ENCODE assay signal across 8 mouse cellular contexts in the genomic region with DNA sequence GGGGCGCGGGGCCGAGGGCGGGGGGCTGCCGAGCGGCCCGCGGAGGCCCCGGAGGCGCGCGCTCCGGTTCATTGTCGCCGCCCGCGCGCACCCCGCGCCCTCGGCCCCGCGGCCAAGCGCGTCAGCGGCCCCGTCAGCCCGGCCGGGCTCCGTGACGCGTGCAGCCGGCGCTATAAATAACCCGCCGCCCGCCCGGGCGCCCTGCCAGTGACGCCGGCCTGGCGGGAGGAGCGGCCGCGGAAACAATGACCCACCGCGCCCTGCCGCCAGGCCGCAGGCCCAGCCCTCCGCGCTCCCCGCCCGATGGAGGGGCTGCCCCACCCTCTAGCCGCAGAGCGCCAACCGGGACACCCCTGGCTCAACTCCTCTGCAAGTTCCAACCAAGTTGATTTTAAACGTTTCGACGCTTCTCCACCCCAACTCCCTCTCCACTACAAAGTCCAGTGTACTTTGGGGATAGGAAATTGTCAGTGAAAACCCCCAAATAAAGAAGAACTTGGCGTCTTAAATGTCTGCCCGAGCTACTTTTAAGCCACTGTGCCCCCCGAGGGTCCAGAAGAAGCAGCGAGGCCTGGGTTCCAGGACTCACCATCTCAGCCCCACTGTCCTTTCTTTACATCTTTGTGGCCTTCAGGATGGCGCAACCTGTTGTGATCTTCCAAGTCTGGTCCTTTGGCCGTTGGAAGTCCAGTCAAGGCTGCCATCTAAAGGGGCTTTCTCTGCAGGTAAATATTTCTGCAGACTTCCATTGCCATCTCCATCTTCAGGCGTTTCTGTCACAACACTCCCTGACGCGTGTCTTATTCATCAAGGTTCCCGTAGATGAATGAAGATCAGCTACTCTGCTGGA. TPM values are rescaled to one million over a fixed set of nuclear protein-coding genes. Genes with fewer than 3 reads are reported as not detected.
A peak's percentile ranks its signal among the peaks of the same experiment; 100 is the strongest.
DNase-seq lines count a peak whose midpoint lies in the region; ATAC-seq and TF ChIP-seq lines count a peak whose summit lies in the region.

A gene (minus strand): TSS at position 13 of the 850 bp plus-strand sequence.

- TF ChIP-seq EP300 in ES-Bruce4 (IDR thresholded peaks at IDR 0.05; ENCODE audit: insufficient read depth, low read depth, low read length) = no peak

- ATAC-seq in forebrain, embryonic 11.5 days (replicated peaks; ENCODE audit: low FRiP score) = peak; percentile 95
- ATAC-seq in lung, embryonic 14.5 days (ENCODE audit: insufficient read depth) = peak; percentile 95

- no peaks in the 10 kb centered on the region for H3K36me3 ChIP-seq in ES-Bruce4 (ENCODE audit: control insufficient read depth, insufficient read depth, low read length, poor library complexity, severe bottlenecking)
- no peaks in the 10 kb centered on the region for H3K36me3 ChIP-seq in forebrain, embryonic 11.5 days (ENCODE audit: control insufficient read depth, insufficient read depth, low read length)
- 0 out of 2 replicates have a peak, but pooled peaks cover 7% of the 10 kb centered on the region for H3K36me3 ChIP-seq in lung, embryonic 14.5 days (ENCODE audit: insufficient read depth)

- peak within 1 kb of the TSS; percentile 77 for H3K4me2 ChIP-seq in forebrain, embryonic 11.5 days (ENCODE audit: low read depth, low read length, severe bottlenecking)
- peak within 1 kb of the TSS; percentile 72 for H3K4me2 ChIP-seq in lung, embryonic 14.5 days

- H3K4me3 ChIP-seq in ES-Bruce4 (ENCODE audit: low read depth, low read length) = peak within 1 kb of the TSS; percentile 83
- peak within 1 kb of the TSS; percentile 99 for H3K4me3 ChIP-seq in brown adipose tissue, adult 24 weeks (ENCODE audit: insufficient read depth, low read depth, low read length)
- H3K4me3 ChIP-seq in forebrain, embryonic 11.5 days (ENCODE audit: low read depth, low read length) = peak within 1 kb of the TSS; percentile 95
- peak within 1 kb of the TSS; percentile 88 for H3K4me3 ChIP-seq in lung, embryonic 14.5 days (ENCODE audit: low read depth, low read length)
- peak within 1 kb of the TSS; percentile 94 for H3K4me3 ChIP-seq in olfactory bulb, adult 2 months (ENCODE audit: insufficient read depth, low read depth, low read length)

- TF ChIP-seq CTCF in ES-Bruce4 (IDR thresholded peaks at IDR 0.05; ENCODE audit: low read depth, low read length) = no peak
- TF ChIP-seq CTCF in lung, embryonic 14.5 days (IDR thresholded peaks at IDR 0.05; ENCODE audit: low read depth) = no peak
- no peak for TF ChIP-seq CTCF in olfactory bulb, adult 2 months (IDR thresholded peaks at IDR 0.05; ENCODE audit: insufficient read depth, low read depth, low read length)

- H3K9ac ChIP-seq in ES-Bruce4 (ENCODE audit: low read depth, poor library complexity, severe bottlenecking) = peak within 1 kb of the TSS; percentile 99
- H3K9ac ChIP-seq in forebrain, embryonic 11.5 days (ENCODE audit: low read length) = peak within 1 kb of the TSS; percentile 98
- peak within 1 kb of the TSS; percentile 97 for H3K9ac ChIP-seq in lung, embryonic 14.5 days

- 7% methylated on average over 58 of the region's 69 CpGs for WGBS in forebrain, embryonic 11.5 days
- 10% methylated on average over 44 of the region's 69 CpGs for WGBS in lung, embryonic 14.5 days
- 8% methylated on average over 69 of the region's 69 CpGs for WGBS in olfactory bulb, adult 2 months

- H3K9me3 ChIP-seq in ES-Bruce4 (replicated peaks; ENCODE audit: control insufficient read depth, insufficient read depth, low read length, poor library complexity, severe bottlenecking) = no peaks in the 10 kb centered on the region
- H3K9me3 ChIP-seq in forebrain, embryonic 11.5 days (ENCODE audit: control insufficient read depth, low read length) = no peaks in the 10 kb centered on the region
- no peaks in the 10 kb centered on the region for H3K9me3 ChIP-seq in lung, embryonic 14.5 days (ENCODE audit: low read depth, low read length)

- H3K27me3 ChIP-seq in ES-Bruce4 (ENCODE audit: control insufficient read depth, insufficient read depth, low read length, poor library complexity, severe bottlenecking) = no peaks in the 10 kb centered on the region
- H3K27me3 ChIP-seq in forebrain, embryonic 11.5 days (ENCODE audit: control insufficient read depth, insufficient read depth, low read length) = no peaks in the 10 kb centered on the region
- H3K27me3 ChIP-seq in lung, embryonic 14.5 days (ENCODE audit: insufficient read depth, low read length) = no peaks in the 10 kb centered on the region

- intact Hi-C loops in heart, postnatal 10 days (cut with DNase I) = loop anchor here (5.0 to 10.0 kb wide), 2 partner anchors 111 to 248 kb away; a partner anchor contains a TSS

- peak; percentile 90 for DNase-seq in forebrain, embryonic 11.5 days (ENCODE audit: low spot score)
- DNase-seq in heart, postnatal 10 days = peak; percentile 91 to 93
- DNase-seq in kidney, postnatal 4 days = peak; percentile 87 to 91
- peak; percentile 94 for DNase-seq in lung, embryonic 14.5 days
- peak; percentile 30 to 33 for DNase-seq in thymus, postnatal 36 days

- no peak within 1 kb of the TSS for H3K27ac ChIP-seq in ES-Bruce4 (ENCODE audit: insufficient read depth, low read length)
- peak within 1 kb of the TSS; percentile 86 for H3K27ac ChIP-seq in brown adipose tissue, adult 24 weeks (replicated peaks; ENCODE audit: low read depth, low read length)
- peak within 1 kb of the TSS; percentile 80 for H3K27ac ChIP-seq in forebrain, embryonic 11.5 days (ENCODE audit: low read depth, low read length)
- peak within 1 kb of the TSS; percentile 97 for H3K27ac ChIP-seq in lung, embryonic 14.5 days (ENCODE audit: low read depth)
- no peak within 1 kb of the TSS for H3K27ac ChIP-seq in olfactory bulb, adult 2 months (ENCODE audit: insufficient read depth, low read depth, low read length)

- TF ChIP-seq POLR2A in ES-Bruce4 (IDR thresholded peaks at IDR 0.05; ENCODE audit: insufficient read depth, low read length) = no peak
- TF ChIP-seq POLR2A in olfactory bulb, adult 2 months (IDR thresholded peaks at IDR 0.05; ENCODE audit: insufficient read depth, low read depth, low read length) = peak; percentile 23; the same call in 1 of the 2 replicates

- no peaks in the 10 kb centered on the region for H3K4me1 ChIP-seq in ES-Bruce4 (ENCODE audit: control insufficient read depth, insufficient read depth, low read length)
- no peaks in the 10 kb centered on the region for H3K4me1 ChIP-seq in brown adipose tissue, adult 24 weeks (ENCODE audit: control insufficient read depth, insufficient read depth, insufficient read length, low read length)
- H3K4me1 ChIP-seq in forebrain, embryonic 11.5 days (replicated peaks; ENCODE audit: control insufficient read depth, insufficient read depth, low read length) = 0 out of 2 replicates have a peak, but pooled peaks cover 3% of the 10 kb centered on the region
- H3K4me1 ChIP-seq in lung, embryonic 14.5 days (ENCODE audit: insufficient read depth) = no peaks in the 10 kb centered on the region
- no peaks in the 10 kb centered on the region for H3K4me1 ChIP-seq in olfactory bulb, adult 2 months (ENCODE audit: control insufficient read depth, insufficient read depth, low read length)

RNA-seq across cellular contexts. Expression of the gene that starts here (rescaled TPM):
- polyA plus RNA-seq in ES-Bruce4 (2011; ENCODE audit: insufficient read depth, insufficient read length, low read depth, missing spikeins) = 1.4 and 1.7 TPM in 2 replicates
- polyA plus RNA-seq in brown adipose tissue, adult 24 weeks (2012; ENCODE audit: insufficient read depth, insufficient read length, missing spikeins) = 6.0 and 10.7 TPM in 2 replicates
- polyA plus RNA-seq in forebrain, embryonic 11.5 days (2014; fragmentation: Nextera tagmentation; extraction: Ambion mirVana) = 14.9 and 15.7 TPM in 2 replicates
- total RNA-seq in heart, postnatal 10 days (2021) = 1 to 10 TPM; 2.3 TPM
- polyA plus RNA-seq in lung, embryonic 14.5 days (2014; fragmentation: Nextera tagmentation; extraction: Ambion mirVana) = 5.1 and 5.9 TPM in 2 replicates
- polyA plus RNA-seq in olfactory bulb, adult 2 months (2012; ENCODE audit: insufficient read depth, insufficient read length, low replicate concordance, missing spikeins) = not detected in 2 replicates

Comparison
In these comparisons a context has a peak if more than half of its experiments do, and no peak if none do; other contexts are left out.
1. H3K27ac ChIP-seq: peak in brown adipose tissue, adult 24 weeks (single experiment), forebrain, embryonic 11.5 days (single experiment) and lung, embryonic 14.5 days (single experiment); none in ES-Bruce4 (single experiment) and olfactory bulb, adult 2 months (single experiment).
2. DNase-seq: peak in every context shown above with its lines; median percentile 94 in lung, embryonic 14.5 days; 92 in heart, postnatal 10 days; 90 in forebrain, embryonic 11.5 days; 89 in kidney, postnatal 4 days; 32 in thymus, postnatal 36 days.
3. Peak in every context shown above with its lines, with median percentiles within 50 percentile points of each other: H3K4me3 ChIP-seq and H3K9ac ChIP-seq.